Mouse (Mus musculus): ENCODE measurements around the gene Krtap4-7.
"Not testable (repeated sequence)": the region's sequence is repeated elsewhere in the genome, so short reads cannot be mapped to it uniquely, and the experiment has no call there.

Gene Krtap4-7

GRCm38 (mm10) chr11:99643635-99644139 lies at the start of gene Krtap4-7:
TSS of gene Krtap4-7 (minus strand) at chr11:99644089.
- not testable (repeated sequence) for DNase-seq

DNA sequence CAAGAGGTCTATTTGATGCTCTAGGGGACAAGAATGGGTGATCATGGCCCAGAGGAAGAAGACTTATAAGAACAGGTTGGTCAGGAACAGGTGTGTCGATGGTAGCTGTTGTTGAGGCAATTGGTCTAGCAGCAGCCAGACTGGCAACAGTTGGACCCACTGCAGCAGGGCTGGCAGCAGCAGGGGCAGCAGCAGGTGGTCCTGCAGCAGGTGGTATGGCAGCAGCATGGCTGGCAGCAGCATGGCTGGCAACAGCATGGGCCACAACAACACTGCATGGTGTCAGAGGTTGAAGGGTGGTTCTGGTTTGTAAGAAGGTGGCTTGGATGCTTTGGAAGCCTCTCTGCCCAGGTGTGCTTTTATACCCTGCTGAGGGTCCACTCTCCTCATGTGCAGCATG lies 46.6 kb upstream of the Krtap4-7 start, which contains the start of gene Gm14190:
Gene Gm14190, minus strand, starts transcription at position 278 of the 400 bp plus-strand sequence.
- no peak for DNase-seq

DNA sequence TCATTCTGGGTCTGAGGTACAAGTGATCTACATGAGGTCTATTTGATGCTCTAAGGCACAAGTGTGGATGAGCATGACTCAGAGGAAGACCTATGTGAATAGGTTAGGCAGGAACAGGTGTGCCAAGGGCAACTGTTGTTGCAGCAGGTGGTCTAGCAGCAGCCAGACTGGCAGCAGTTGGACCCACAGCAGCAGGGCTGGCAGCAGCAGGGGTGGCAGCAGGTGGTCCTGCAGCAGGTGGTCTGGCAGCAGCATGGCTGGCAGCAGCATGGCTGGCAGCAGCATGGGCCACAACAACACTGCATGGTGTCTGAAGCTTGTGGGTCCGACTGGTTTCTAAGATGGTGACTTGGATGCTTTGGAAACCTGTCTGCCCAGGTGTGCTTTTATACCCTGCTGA lies 41.3 kb upstream of the Krtap4-7 start:
- not testable (repeated sequence) for DNase-seq

- no peak for DNase-seq
These were observed 39.6 kb upstream of the Krtap4-7 start for GRCm38 (mm10) chr11:99683481-99683880.

GRCm38 (mm10) chr11:99665860-99666259 lies 22.0 kb upstream of the Krtap4-7 start, which contains the start of gene Krtap4-6:
TSS of gene Krtap4-6 (minus strand) at chr11:99665960.
- DNase-seq = no peak

- no peak for DNase-seq
These were observed 18.9 kb upstream of the Krtap4-7 start for GRCm38 (mm10) chr11:99662802-99663201.

DNA sequence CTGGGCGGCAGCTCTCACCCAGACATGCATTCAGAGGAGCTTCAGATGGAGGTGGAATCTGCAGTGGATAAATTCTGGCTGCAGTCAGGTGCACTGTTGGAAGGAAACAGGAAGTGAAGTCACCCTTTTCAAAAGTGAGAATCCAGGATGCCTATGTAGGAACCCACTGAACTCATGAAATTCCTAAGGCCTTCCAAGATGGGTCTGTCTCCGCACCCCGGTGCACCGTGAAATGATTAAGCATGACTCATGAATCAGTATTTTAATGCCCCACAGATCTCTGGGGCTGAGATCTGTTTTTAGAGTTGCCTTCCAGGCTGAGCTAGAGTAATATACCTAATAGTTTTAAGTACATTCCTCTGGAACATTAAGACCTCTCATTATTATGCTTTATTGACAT lies 15.4 kb upstream of the Krtap4-7 start:
- DNase-seq = no peak

DNA sequence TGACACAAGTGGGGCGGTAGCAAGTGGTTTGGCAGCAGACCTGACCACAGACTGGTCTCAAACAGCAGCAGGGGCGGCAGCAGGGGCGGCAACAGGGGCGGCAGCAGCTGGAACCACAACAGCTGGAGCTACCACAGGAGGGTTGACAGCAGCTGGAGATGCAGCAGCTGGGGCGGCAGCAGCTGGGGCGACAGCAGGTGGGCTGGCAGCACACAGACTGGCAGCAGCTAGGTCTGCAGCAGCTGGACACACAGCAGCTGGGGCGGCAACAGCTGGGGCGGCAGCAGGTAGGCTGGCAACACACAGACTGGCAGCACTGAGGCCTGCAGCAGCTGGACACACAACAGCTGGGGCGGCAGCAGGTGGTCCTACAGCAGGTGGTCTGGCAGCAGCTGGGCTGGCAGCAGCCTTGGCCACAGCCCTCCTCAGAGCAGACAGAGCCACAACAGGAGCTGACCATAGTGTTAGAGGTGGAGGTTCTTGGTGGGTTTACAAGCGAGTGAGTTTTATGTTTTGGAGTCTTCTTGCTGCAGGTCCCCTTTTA lies 14.7 kb upstream of the Krtap4-7 start, which contains the start of gene Gm11563:
Gene Gm11563, minus strand, starts transcription at position 494 of the 544 bp plus-strand sequence.
- DNase-seq = not testable (repeated sequence)

DNA sequence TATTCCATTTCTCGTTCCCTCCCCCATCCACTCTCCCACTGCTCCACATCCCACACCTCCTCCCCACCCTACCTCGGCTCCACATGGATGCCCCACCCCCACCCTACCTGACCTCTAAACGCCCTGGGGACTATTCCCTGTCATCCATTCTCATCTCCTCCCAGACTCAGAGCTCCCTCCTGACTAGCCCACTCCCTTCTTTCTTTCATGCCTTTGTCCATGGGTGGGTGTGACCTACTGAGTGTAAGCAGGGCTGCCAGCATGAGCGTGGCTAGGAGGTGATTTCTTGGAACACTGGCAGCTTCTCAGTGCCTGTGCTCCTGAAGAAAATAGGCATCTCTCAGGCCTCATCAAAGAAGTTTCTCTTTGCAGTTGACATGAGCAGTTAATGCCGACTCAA lies 13.2 kb upstream of the Krtap4-7 start:
- DNase-seq = no peak

- DNase-seq = no peak
These were observed 6.2 kb upstream of the Krtap4-7 start, which contains the start of gene Gm11555 for GRCm38 (mm10) chr11:99650136-99650535. TSS of gene Gm11555 (minus strand) at chr11:99650236.

DNA sequence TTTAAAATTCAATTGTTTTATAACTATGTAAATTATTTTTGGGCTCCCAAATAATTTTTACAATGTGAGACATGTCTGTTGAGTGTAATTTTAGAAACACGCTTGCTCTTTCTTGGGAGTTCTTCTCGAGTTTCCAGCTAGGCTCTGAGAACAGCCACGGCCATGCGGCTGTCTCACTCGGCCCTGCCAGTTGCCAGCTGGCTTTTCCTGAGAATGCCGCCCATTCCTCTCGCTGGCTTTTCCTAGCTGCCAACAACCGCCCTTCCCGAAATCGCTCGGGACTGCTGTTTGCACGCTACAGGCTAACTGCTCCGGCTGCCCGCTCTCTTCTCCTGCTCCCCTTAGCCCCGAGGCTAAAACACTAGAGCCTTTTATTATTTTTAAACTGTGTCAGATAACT lies 2.6 kb upstream of the Krtap4-7 start:
- no peak for DNase-seq

DNA sequence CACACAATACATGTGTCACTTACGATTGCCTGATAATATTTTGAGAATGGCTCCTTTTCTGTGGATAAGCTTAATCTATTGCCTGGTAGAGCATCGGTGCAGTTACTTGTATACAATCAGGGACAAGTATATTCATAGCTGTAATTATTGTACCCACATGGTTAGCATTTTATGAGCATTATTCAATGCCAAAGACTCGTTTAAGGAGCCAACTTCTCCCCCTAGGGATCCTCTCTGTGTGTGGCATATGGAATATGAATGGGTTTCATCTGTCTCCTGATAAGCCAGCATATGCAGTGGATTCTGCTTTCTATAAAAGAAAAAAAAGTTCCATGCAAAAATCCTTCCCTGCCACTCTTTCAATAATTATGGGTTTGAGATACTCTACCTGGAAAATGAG lies 462 bp upstream of the Krtap4-7 start:
- DNase-seq = no peak

DNA sequence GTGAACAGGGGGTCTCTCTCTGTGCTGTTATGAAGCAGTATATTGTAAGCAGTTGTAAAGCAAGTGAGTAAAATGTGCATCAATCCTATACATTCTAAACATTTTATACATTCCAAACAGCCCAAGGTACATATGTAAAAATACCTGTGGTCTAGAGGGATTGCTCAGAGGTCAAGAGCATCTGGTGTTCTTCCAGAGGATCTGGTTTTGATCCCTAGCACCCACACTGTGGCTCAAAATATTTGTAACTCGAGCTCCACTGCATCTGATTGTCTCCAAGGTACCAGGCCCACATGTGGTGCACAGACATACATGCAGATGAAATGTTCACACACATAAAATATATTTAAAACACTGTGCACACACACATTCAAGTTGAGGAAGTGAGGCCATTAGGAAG lies 3.0 kb downstream of the Krtap4-7 start:
- DNase-seq = no peak

GRCm38 (mm10) chr11:99637086-99637485 lies 6.8 kb downstream of the Krtap4-7 start:
- no peak for DNase-seq

DNA sequence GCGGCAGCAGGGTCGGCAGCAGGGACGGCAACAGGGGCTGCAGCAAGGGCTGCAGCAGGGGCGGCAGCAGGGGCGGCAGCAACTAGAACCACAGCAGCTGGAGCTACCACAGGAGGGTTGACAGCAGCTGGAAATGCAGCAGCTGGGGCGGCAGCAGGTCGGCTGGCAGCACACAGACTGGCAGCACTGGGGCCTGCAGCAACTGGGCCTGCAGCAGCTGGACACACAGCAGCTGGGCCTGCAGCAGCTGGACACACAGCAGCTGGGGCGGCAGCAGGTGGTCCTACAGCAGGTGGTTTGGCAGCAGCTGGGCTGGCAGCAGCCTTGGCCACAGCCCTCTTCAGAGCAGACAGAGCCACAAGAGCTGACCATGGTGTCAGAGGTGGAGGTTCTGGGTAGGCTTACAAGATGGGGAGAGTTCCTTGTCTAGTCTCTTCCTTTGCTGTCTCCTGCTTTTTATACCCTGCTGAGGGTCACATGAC lies 9.2 kb downstream of the Krtap4-7 start, which contains the start of gene Krtap4-2:
Gene Krtap4-2, minus strand, starts transcription at position 432 of the 482 bp plus-strand sequence.
- DNase-seq = no peak

DNA sequence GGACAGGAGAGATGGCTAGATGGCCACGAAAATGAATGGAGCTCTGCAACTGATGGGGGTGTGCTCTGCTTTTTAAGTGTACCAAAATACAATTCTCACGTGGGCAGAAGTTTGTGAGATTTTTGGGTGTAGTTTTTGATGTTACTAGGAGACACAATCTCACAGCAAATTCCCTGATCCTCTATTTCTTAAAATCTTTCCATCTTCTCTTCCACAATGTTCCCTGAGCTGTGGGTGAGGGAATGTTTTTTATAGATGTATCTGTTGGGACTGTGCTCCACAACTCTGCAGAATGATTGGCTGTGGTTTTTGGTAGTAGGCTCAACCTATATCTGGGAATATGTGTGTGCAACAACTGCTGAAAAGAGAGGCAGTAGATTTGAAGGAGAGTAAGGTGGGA lies 10.6 kb downstream of the Krtap4-7 start:
- no peak for DNase-seq

DNA sequence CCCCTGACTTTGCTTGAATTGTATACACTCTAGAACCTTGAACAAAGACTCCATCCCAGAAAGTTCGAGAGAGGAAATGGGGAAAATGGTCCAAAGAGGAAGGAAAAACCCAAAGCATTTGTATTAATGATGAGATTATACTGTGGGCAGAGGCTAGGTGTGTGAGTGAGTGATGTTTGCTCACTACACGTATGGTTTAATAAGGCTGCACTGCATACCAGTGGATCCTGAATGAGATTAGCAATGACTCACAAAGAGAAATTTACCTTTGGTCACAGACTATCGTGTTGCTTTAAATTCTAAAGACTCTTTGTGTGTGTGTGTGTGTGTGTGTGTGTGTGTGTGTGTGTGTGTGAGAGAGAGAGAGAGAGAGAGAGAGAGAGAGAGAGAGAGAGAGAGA lies 13.0 kb downstream of the Krtap4-7 start:
- no peak for DNase-seq

DNA sequence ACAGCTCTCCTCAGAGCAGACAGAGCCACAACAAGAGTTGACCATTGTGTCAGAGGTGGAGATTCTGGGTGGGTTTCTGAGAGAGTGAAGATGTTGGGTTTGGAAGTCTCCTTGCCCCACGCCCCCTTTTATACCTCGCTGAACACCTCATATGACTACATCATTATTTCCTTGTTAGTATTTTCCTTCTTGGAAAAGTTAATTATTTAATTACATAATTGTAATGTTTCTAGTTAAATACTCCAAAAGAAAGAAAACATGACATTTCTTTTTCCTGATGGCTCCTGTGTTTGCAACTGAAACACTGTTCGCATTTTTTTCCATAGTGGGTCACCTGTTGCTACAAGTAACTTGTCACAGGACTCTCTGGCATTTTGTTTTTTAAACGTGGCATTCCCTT lies 15.8 kb downstream of the Krtap4-7 start, which contains the start of gene Krtap4-1:
Gene Krtap4-1, minus strand, starts transcription at position 101 of the 400 bp plus-strand sequence.
- no peak for DNase-seq

DNA sequence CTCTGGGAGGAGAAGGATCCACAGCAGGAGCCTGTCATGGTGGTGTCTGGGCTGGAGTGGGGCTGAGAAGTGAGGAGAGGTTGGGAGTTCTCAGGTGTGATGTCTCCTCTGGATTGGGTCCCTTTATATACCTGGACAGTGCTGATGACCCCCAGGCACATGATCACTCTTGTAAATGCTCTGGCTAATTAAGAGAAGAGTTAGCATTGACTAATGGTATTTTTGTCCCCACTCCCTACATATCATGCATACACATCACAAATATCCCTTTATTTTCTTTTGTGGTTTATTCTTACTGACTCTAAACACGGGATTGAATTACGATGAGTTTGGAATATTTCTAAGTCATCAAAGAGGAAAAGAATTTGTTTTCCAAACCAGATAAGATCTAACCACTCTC lies 23.6 kb downstream of the Krtap4-7 start, which contains the start of gene Gm11562:
Gene Gm11562, minus strand, starts transcription at position 101 of the 400 bp plus-strand sequence.
- DNase-seq = no peak

DNA sequence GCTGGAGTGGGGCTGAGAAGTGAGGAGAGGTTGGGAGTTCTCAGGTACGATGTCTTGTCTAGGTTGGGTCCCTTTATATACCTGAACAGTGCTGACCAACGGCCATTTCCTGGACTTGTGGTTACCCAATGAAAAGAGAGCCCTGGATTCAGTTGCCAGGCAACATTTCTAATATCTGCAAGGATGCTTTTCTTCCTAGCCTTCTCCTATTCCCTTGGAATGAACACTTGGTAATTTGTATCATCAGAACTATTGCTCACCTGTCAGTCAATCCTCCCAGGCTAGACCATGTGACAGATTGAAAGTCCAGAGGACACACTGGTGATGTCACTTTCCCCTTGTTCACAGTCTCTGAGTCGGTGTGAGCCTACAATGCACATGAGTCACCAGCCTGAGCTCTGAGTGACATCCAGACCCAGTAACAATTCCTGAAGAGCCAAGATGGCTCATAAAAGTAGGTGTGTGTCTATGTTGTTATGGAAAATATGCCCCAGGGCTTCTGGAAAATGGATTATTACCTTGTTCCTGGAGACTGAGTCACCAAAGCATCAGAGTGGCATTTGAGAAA lies 29.0 kb downstream of the Krtap4-7 start, which contains the start of gene Krtap2-4:
Gene Krtap2-4, minus strand, starts transcription at position 51 of the 568 bp plus-strand sequence.
- no peak for DNase-seq

DNA sequence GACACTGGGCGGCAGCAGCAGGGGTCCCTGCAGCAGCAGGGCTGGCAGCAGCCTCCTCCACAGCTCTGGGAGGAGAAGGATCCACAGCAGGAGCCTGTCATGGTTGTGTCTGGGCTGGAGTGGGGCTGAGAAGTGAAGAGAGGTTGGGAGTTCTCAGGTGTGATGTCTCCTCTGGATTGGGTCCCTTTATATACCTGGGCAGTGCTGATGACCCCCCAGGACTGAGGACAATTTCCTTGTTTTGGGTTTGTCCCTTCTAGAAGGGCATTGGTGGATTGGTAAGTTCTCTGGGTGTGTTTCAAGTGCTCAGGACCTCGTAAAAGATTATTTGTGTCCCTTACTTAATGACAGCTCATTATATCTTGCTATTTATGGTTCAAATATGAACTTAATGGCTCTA lies 33.8 kb downstream of the Krtap4-7 start, which contains the start of gene Gm11937:
Gene Gm11937, minus strand, starts transcription at position 101 of the 400 bp plus-strand sequence.
- not testable (repeated sequence) for DNase-seq

DNA sequence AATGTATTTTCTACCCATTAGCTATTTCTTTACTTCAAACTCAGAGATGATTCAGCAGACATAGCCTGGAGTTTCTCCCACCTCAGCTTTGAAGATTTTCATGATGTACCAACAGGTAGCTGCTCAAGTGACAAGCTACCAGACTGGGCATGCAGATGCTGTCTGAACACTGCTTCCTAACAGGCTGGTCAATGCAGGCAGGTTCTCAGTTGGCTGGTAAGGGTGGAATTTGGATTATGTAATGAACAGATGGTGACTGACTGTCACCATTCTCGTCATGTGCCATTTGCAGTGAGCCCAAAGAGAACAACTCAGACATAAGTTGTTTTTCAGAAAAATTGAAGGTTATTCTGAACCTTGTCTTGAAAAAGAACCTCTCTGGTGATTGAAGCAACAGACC lies 34.8 kb downstream of the Krtap4-7 start:
- no peak for DNase-seq

GRCm38 (mm10) chr11:99603208-99603607 lies 40.7 kb downstream of the Krtap4-7 start, which contains the start of gene Gm11938:
TSS of gene Gm11938 (minus strand) at chr11:99603308.
- not testable (repeated sequence) for DNase-seq

GRCm38 (mm10) chr11:99597742-99598141 lies 46.1 kb downstream of the Krtap4-7 start, which contains the start of gene Krtap9-3:
TSS of gene Krtap9-3 (minus strand) at chr11:99598105.
- not testable (repeated sequence) for DNase-seq
